Mouse (Mus musculus): ENCODE measurements around the gene Neil3. TPM values are rescaled to one million over a fixed set of nuclear protein-coding genes. Genes with fewer than 3 reads are reported as not detected.
"Not testable (repeated sequence)": the region's sequence is repeated elsewhere in the genome, so short reads cannot be mapped to it uniquely, and the experiment has no call there.

The Neil3 gene
- polyA plus RNA-seq, 1 experiment from 2014 or later, result 27.9 TPM

DNA sequence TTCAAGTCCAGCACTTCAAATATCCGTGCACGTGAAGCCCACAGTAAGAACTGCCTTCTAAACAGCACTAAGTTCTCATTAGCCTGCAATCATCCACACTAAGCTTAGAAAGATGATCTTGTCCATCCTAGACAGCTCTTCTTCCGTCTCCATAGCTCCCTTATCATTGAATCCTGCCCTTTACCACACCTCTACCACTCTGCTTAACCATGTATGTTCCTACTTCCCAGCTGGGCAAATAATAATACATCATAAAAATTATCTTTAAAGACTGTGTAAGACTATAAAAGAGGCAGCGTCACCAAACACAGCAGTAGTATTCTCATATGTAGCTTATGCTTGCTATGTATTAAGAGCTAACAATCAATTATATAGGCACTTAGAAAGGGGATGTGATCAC, 35.2 kb downstream of the Neil3 start:
- WGBS, result 90% methylated on average over 4 of the region's 4 CpGs
- H3K36me3 ChIP-seq (replicated peaks), result peaks cover 21% of the 10 kb centered on the region
- DNase-seq (ENCODE audit: extremely low spot score, low spot score), result no peak

DNA sequence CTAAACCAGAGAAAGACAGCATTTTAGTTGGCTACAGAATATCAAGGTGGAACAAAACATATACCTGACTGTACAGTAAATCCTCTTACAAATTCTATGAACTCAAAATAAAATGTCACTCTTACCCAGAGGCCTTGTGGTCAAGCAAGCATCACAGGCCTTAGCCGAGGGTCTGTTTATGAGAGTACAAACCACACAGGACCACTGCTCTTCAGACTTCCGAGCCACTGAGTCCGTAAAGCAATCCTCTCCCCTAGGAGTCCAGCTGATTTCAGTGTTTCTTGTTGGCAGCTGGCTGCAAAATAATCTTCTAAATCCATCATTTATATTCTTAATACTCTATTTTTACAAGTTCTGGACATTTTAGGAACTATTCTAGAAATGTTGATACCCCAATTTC, 38.0 kb downstream of the Neil3 start:
- WGBS, result 91% methylated on average over 3 of the region's 3 CpGs
- no peaks in the 10 kb centered on the region for H3K9me3 ChIP-seq
- H3K27me3 ChIP-seq (ENCODE audit: poor library complexity, severe bottlenecking), result no peaks in the 10 kb centered on the region
- H3K4me1 ChIP-seq, result no peaks in the 10 kb centered on the region
- H3K27ac ChIP-seq, result no peak overlapping the region
- peaks cover 26% of the 10 kb centered on the region for H3K36me3 ChIP-seq (replicated peaks)
- DNase-seq (ENCODE audit: extremely low spot score, low spot score), result no peak
- H3K4me3 ChIP-seq, result no peak overlapping the region

More for the DNA sequence above, 35.2 kb downstream of the Neil3 start:
- Histone ChIP-seq H3K27ac (no peak overlapping the region), H3K4me3 (no peak overlapping the region), H3K4me1 (no peaks in the 10 kb centered on the region), H3K27me3 (ENCODE audit: poor library complexity, severe bottlenecking) (no peaks in the 10 kb centered on the region), H3K9me3 (no peaks in the 10 kb centered on the region)

DNA sequence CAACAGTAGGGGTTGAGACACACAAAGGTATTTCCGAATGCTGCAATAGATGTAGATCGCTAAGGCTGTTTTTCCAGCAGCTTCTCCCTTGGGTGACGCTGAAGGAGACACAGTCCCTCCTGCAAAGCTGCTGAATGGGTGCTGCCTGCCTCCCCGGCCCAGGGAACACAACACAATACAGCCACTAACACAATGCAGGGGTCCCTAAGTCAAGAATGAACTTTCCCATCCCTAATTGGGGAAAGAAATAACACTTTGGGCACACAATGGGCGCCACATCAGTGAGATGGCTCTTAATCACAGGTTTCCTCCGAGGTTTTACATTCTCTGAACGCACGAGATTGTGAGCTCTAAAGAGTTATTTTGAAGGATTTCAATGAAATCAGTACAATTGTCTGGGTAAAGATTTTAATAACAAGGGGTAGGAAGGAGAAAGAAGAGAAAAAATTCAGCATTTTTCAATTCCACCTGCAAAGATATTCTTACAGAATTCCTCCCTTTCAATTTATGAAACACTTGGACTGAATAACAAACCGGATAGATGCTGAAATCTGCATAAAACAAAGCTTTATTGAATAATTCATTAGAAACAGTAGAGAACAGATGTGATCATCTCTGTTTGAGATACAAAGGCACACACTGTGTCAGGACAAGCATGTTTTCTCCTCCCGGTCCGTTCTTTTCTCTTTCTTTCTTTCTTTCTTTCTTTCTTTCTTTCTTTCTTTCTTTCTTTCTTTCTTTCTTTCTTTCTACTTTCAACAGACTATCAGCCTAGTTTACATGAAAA, 38.6 kb downstream of the Neil3 start:
- no peaks in the 10 kb centered on the region for H3K4me1 ChIP-seq
- H3K27ac ChIP-seq, result no peak overlapping the region
- no peak for DNase-seq (ENCODE audit: extremely low spot score, low spot score)
- no peaks in the 10 kb centered on the region for H3K27me3 ChIP-seq (ENCODE audit: poor library complexity, severe bottlenecking)
- WGBS, result 81% methylated on average over 11 of the region's 11 CpGs
- no peak overlapping the region for H3K4me3 ChIP-seq
- no peaks in the 10 kb centered on the region for H3K9me3 ChIP-seq
- H3K36me3 ChIP-seq (replicated peaks), result peaks cover 25% of the 10 kb centered on the region

DNA sequence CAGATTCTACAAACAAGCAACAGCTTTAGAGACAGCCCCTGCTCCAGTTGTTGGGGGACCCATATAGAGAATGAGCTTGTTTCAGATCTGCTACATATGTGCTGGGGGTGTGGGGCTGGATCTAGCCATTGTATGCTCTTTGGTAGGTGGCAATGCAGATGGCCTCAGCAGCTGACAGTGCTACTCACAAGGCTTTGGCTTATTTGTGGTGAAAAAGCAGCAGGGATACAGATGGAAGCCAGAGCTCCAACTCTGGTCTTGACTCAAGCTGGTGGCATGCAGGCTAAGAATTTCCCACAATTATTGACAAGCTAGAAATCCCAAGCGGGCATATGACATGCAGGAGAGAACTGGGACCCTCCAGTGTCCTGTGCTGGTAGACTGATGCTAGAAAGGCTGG, 40.8 kb downstream of the Neil3 start:
- H3K27me3 ChIP-seq (ENCODE audit: poor library complexity, severe bottlenecking), result no peaks in the 10 kb centered on the region
- no peaks in the 10 kb centered on the region for H3K4me1 ChIP-seq
- 89% methylated on average over 1 of the region's 1 CpGs for WGBS
- H3K27ac ChIP-seq, result no peak overlapping the region
- peaks cover 21% of the 10 kb centered on the region for H3K36me3 ChIP-seq (replicated peaks)
- no peak for DNase-seq (ENCODE audit: extremely low spot score, low spot score)
- H3K9me3 ChIP-seq, result no peaks in the 10 kb centered on the region
- no peak overlapping the region for H3K4me3 ChIP-seq

DNA sequence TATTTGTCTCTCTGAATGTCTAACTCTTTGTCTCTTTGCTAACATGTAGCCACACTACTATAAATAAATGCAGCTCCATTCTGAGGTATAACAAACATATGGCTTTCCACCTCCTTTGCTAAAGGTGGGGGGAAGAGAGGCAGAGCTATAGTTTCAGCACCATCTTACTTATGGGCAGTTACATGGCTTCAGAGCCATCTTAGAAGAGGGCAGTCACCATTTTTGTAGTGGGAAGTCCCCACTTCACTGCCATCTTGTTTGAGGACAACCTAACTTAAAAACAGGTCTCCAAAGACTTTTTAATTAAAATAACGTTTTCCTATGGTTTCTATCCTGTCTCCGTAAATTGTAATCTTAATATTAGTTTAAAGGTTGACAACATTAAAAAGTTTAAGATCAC, 47.1 kb downstream of the Neil3 start:
- Histone ChIP-seq H3K4me1 (no peaks in the 10 kb centered on the region), H3K9me3 (no peaks in the 10 kb centered on the region), H3K36me3 (replicated peaks) (peaks cover 2% of the 10 kb centered on the region; the same call in 1 of the 2 replicates), H3K27me3 (ENCODE audit: poor library complexity, severe bottlenecking) (no peaks in the 10 kb centered on the region), H3K27ac (no peak overlapping the region), H3K4me3 (no peak overlapping the region)
- WGBS, result 89% methylated on average over 2 of the region's 2 CpGs
- DNase-seq (ENCODE audit: extremely low spot score, low spot score), result no peak

DNA sequence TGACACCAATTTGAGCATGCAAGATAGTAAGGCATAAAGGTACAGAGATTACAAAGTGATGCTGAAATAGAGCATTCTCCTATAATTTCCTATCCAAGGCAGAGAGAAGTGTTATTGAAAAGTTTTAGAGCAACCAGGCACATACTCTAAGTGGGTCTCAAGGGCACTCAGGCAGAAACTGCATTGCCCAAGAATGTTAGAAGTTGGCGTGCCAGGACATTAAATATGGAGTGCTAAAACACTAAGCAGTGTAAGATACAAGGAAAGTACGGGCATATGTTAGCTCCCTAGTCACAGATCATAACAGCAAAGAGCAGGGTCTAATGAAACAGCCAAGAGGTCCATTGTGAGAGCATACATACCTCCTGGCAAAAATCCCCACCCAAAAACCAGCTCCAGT, 65.3 kb downstream of the Neil3 start:
- WGBS, result 86% methylated on average over 2 of the region's 2 CpGs
- Histone ChIP-seq H3K4me3 (no peak overlapping the region), H3K9me3 (no peaks in the 10 kb centered on the region), H3K4me1 (no peaks in the 10 kb centered on the region), H3K27me3 (ENCODE audit: poor library complexity, severe bottlenecking) (no peaks in the 10 kb centered on the region), H3K27ac (no peak overlapping the region), H3K36me3 (replicated peaks) (no peaks in the 10 kb centered on the region)
- DNase-seq (ENCODE audit: extremely low spot score, low spot score), result no peak

DNA sequence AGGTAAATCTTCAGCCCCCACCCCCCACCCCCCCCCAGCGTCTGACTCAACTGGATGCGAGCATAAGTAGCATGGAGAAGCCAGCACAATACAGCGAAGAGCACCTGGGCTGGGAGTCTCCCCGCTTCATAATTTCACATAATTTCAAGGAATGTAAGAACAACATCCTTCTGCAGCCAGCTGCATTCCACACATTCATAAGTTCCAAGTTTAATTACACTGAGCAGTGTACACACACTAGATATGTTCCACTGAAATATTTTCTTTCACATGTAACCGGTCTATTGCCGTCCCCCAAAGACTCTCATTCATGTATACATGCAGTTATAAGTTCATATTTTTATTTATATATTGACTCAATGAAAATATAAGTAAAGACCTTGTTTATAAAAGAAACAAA, 72.6 kb downstream of the Neil3 start:
- 91% methylated on average over 6 of the region's 6 CpGs for WGBS
- Histone ChIP-seq H3K4me1 (no peaks in the 10 kb centered on the region), H3K36me3 (replicated peaks) (no peaks in the 10 kb centered on the region), H3K27me3 (ENCODE audit: poor library complexity, severe bottlenecking) (no peaks in the 10 kb centered on the region), H3K27ac (no peak overlapping the region), H3K9me3 (no peaks in the 10 kb centered on the region), H3K4me3 (no peak overlapping the region)
- no peak for DNase-seq (ENCODE audit: extremely low spot score, low spot score)

DNA sequence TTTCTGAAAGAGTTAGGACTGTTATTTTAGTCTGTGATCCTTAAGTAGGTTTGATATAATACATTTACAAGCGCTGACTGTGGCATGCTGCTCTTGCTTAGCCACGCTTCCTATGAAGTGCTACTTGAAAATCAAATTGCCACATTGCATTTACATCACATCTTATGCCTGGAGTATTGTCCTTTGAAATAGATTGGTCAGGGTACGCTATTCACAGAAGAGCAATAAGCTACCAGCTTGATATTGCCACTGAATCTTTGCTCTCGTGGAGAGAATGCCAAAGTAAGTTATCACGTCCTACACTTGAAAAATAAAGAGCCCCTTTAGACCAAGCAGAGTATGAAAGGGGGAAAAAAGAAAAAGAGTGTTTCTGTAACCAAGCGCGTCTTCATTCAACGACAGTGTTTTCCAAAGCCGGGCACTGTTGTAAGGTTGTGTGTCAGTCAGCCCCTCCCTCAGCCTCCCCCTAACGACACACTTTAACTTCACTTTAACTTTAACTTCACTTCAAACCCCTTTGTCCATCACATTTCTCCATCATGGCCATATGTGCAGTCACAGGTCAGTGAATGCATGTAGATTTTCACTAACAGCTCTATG, 76.3 kb downstream of the Neil3 start:
- Histone ChIP-seq H3K36me3 (replicated peaks) (no peaks in the 10 kb centered on the region), H3K27ac (no peak overlapping the region), H3K27me3 (ENCODE audit: poor library complexity, severe bottlenecking) (no peaks in the 10 kb centered on the region), H3K9me3 (no peaks in the 10 kb centered on the region), H3K4me1 (no peaks in the 10 kb centered on the region), H3K4me3 (no peak overlapping the region)
- 89% methylated on average over 10 of the region's 10 CpGs for WGBS
- no peak for DNase-seq (ENCODE audit: extremely low spot score, low spot score)

DNA sequence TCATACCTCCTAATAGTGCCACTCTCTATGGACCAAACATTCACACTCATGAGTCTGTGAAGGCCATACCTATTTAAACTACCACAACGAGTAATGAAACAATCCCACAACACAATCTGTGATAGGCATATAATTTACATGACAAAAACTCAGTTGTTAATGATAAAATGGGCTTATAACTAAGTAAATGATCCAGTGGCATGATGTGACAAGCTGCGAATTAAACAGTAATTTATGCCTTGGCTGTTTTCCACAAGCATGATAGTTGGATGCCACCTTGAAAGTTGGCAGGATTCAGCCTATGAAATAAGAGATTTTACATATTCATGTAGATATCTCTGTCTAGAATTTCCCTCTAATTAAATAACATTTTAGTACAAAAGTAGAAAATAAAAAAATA, 99.3 kb downstream of the Neil3 start:
- H3K36me3 ChIP-seq (replicated peaks), result no peaks in the 10 kb centered on the region
- WGBS, result 88% methylated on average over 2 of the region's 2 CpGs
- no peaks in the 10 kb centered on the region for H3K9me3 ChIP-seq
- no peaks in the 10 kb centered on the region for H3K27me3 ChIP-seq (ENCODE audit: poor library complexity, severe bottlenecking)
- no peak overlapping the region for H3K4me3 ChIP-seq
- H3K27ac ChIP-seq, result no peak overlapping the region
- DNase-seq (ENCODE audit: extremely low spot score, low spot score), result no peak
- peaks cover 3% of the 10 kb centered on the region; the same call in 1 of the 2 replicates for H3K4me1 ChIP-seq

DNA sequence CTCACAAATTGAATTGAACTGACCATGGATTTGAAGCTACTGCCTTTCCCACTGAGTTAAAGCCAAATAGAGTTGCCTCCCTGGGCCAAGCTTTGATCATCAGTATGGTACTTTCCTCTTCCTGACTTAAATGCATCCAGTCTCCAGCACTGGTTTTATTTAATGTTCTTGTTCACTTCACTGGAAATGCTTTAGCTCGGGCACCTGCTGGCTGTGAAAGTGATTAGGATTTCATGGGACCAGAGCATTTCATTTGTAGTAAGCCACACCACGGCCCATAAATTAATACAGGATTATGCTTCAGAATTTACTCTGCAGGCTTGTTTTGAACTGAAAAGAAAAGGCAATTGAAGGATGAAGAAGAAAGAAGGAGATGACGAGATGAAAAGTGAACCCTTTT, 100.8 kb downstream of the Neil3 start:
- 42% methylated on average over 3 of the region's 3 CpGs for WGBS
- not testable (repeated sequence) for H3K4me1 ChIP-seq; H3K27me3 ChIP-seq (ENCODE audit: poor library complexity, severe bottlenecking)

More for the DNA sequence above, 100.8 kb downstream of the Neil3 start:
- not testable (repeated sequence) for H3K27ac ChIP-seq; H3K9me3 ChIP-seq; H3K36me3 ChIP-seq (replicated peaks); DNase-seq (ENCODE audit: extremely low spot score, low spot score); H3K4me3 ChIP-seq

Other genes starting within 250 kb of the Neil3 start
- gene Aga, start 127.3 kb downstream of the Neil3 start, polyA plus RNA-seq (2016; fragmentation: Nextera tagmentation; extraction: Ambion mirVana), result 14.5 and 16.3 TPM in 2 replicates